Mouse (Mus musculus): Measurements from ENCODE around the gene Lrrc20.

DNA sequence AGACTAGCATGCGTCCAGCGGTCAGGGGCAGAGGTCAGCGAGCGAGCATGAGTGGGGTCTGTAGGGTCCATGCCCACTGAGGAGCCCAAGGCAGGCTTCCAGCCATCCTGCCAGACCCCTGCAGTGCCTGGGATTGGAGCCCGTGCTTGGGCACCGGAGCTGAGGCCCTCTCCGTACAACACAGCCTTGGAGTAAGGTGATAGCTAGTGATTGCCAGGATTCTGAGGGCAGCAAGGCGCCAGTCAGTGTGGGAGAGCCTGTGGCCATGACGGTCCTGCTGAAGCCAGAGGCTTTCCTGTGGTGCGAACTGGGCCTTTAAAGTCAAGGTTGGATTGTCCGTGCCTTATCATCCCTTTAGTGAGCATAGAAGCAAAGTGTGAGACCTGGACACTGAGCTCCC lies 9.2 kb downstream of the Lrrc20 start:
- TF ChIP-seq EP300 (optimal IDR thresholded peaks at IDR 0.05) (no peak), CTCF (IDR thresholded peaks at IDR 0.05; ENCODE audit: low read depth) (no peak)
